Mouse (Mus musculus) 3134 (cell line): Measurements from ENCODE around the gene Teddm1a.
"Not testable (repeated sequence)": the region's sequence is repeated elsewhere in the genome, so short reads cannot be mapped to it uniquely, and the experiment has no call there.

Experiments
- DNase-seq: peaks from one replicate; pipeline ENCODE4 v3.0.0-alpha.2; 2011; ENCODE audit warnings: low spot score; ENCODE audit not compliant: insufficient read length; ENCODE audit errors: extremely low read depth

The Teddm1a gene

GRCm38 (mm10) chr1:153891442-153891841, at the start of gene Teddm1a:
Teddm1a (plus strand) TSS chr1:153891742.
- no peak for DNase-seq

- no peak for DNase-seq
These were observed 49.3 kb upstream of the Teddm1a start for GRCm38 (mm10) chr1:153842121-153842740.

- no peak for DNase-seq
These were observed 47.5 kb upstream of the Teddm1a start, which contains the start of gene Rgsl1 for GRCm38 (mm10) chr1:153844042-153844441. Rgsl1 (minus strand) TSS chr1:153844142.

- no peak for DNase-seq
These were observed 45.1 kb upstream of the Teddm1a start for GRCm38 (mm10) chr1:153846420-153846819.

- peak; percentile 55 for DNase-seq
These were observed 44.7 kb upstream of the Teddm1a start for GRCm38 (mm10) chr1:153846867-153847266.

- DNase-seq = not testable (repeated sequence)
These were observed 38.8 kb upstream of the Teddm1a start for GRCm38 (mm10) chr1:153852696-153853095.

- DNase-seq = no peak
These were observed 35.6 kb upstream of the Teddm1a start for GRCm38 (mm10) chr1:153855946-153856345.

GRCm38 (mm10) chr1:153874045-153874444, 17.5 kb upstream of the Teddm1a start, which contains the start of gene Teddm1b:
Teddm1b (plus strand) TSS chr1:153874345.
- no peak for DNase-seq

GRCm38 (mm10) chr1:153880391-153880790, 11.2 kb upstream of the Teddm1a start:
- DNase-seq = not testable (repeated sequence)

- no peak for DNase-seq
These were observed 5.4 kb upstream of the Teddm1a start for GRCm38 (mm10) chr1:153886024-153886633.

- DNase-seq = no peak
These were observed 1.4 kb upstream of the Teddm1a start for GRCm38 (mm10) chr1:153890121-153890520.

- no peak for DNase-seq
These were observed 2.2 kb downstream of the Teddm1a start for GRCm38 (mm10) chr1:153893746-153894145.

GRCm38 (mm10) chr1:153894201-153894893, 2.8 kb downstream of the Teddm1a start:
- no peak for DNase-seq

GRCm38 (mm10) chr1:153894979-153895378, 3.4 kb downstream of the Teddm1a start:
- DNase-seq = no peak

GRCm38 (mm10) chr1:153897196-153897595, 5.7 kb downstream of the Teddm1a start:
- DNase-seq = no peak

GRCm38 (mm10) chr1:153898989-153899730, 7.6 kb downstream of the Teddm1a start:
- DNase-seq = no peak

- DNase-seq = peak; percentile 97
These were observed 8.3 kb downstream of the Teddm1a start, which contains the start of the genes Glul and Teddm2 for GRCm38 (mm10) chr1:153899731-153900380. Glul (plus strand) TSS chr1:153899944. Teddm2 (minus strand) TSS chr1:153900228.

- no peak for DNase-seq
These were observed 8.8 kb downstream of the Teddm1a start for GRCm38 (mm10) chr1:153900381-153900780.

- DNase-seq = peak; percentile 26
These were observed 9.6 kb downstream of the Teddm1a start for GRCm38 (mm10) chr1:153900860-153901730.
